26 mouse cellular contexts compared by ENCODE assay signal in the genomic region with DNA sequence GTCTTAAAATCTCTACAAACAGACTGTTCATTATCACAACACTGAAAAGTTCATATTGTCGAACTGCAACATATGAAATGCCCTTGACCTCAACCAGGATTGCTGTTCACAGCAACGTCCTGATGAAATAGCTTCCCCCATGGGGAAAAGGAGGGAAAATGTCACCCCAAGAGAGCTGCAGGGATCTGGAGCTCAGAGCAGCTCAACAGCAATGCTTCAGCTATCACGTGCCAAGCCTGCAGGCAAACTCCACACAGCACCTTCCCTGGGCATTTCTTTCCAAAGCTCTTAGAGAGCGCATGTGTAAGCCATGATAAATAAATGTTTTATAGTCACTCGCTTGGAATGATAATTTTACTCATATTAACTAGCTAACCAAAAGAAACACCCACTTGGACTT. TPM values are rescaled to one million over a fixed set of nuclear protein-coding genes. Genes with fewer than 3 reads are reported as not detected.
DNase-seq lines count a peak whose midpoint lies in the region; ATAC-seq and TF ChIP-seq lines count a peak whose summit lies in the region.
"Had no signal": no experiment of that assay in that cellular context is flagged by ENCODE, and none has a peak within 500 bp of the region (broad histone marks: within the 10 kb centered on the region; RNA-seq: fewer than 3 reads in every experiment).

No protein-coding gene starts in this region.

- H3K9ac ChIP-seq in heart, embryonic 14.5 days (ENCODE audit: low read length): peak overlapping the region; percentile 34; the same call in 1 of the 2 replicates
- H3K9ac ChIP-seq in kidney, embryonic 14.5 days (ENCODE audit: low read depth, low read length): no peak overlapping the region
- H3K9ac ChIP-seq: hindbrain, embryonic 12.5 days; intestine, embryonic 15.5 days; limb, embryonic 12.5 days; liver, embryonic 15.5 days; lung, embryonic 14.5 days had no signal

- peaks cover 2 to 22% of the 10 kb centered on the region in 2 experiments; a peak in 2 of 4 replicates for H3K4me1 ChIP-seq in heart, embryonic 14.5 days (ENCODE audit: control insufficient read depth in 2 of 2, insufficient read depth in 2 of 2, low read length in 2 of 2)
- H3K4me1 ChIP-seq in kidney, adult 2 months (ENCODE audit: control insufficient read depth, insufficient read depth, low read length): peaks cover 3% of the 10 kb centered on the region; the same call in 1 of the 2 replicates
- H3K4me1 ChIP-seq in kidney, embryonic 14.5 days (ENCODE audit: control insufficient read depth, insufficient read depth, low read length): no peaks in the 10 kb centered on the region
- H3K4me1 ChIP-seq: hindbrain, embryonic 12.5 days; intestine, embryonic 15.5 days; limb, embryonic 12.5 days; liver, embryonic 15.5 days had no signal

- TF ChIP-seq POLR2A in kidney, adult 2 months (IDR thresholded peaks at IDR 0.05; ENCODE audit: low read depth, low read length): no peak

- CTCF ChIA-PET in Patski (lab: Charles Lee): interaction anchor here (0.9 to 2.9 kb wide), 6 partner anchors 12 to 29 kb away, joined by 3 to 25 read pairs (median 6); no protein-coding TSS in a partner anchor

- H3K27me3 ChIP-seq in heart, embryonic 14.5 days (ENCODE audit: control insufficient read depth, insufficient read depth, low read length): no peaks in the 10 kb centered on the region
- no peaks in the 10 kb centered on the region for H3K27me3 ChIP-seq in kidney, adult 2 months (replicated peaks; ENCODE audit: control insufficient read depth, insufficient read depth, low read length)
- no peaks in the 10 kb centered on the region for H3K27me3 ChIP-seq in kidney, embryonic 14.5 days (ENCODE audit: control insufficient read depth, insufficient read depth, low read length)
- no peaks in the 10 kb centered on the region for H3K27me3 ChIP-seq in Patski
- H3K27me3 ChIP-seq: hindbrain, embryonic 12.5 days; intestine, embryonic 15.5 days; limb, embryonic 12.5 days; liver, embryonic 15.5 days had no signal

- H3K4me2 ChIP-seq in heart, embryonic 14.5 days (ENCODE audit: low read length): no peak overlapping the region
- no peak overlapping the region for H3K4me2 ChIP-seq in kidney, embryonic 14.5 days (replicated peaks; ENCODE audit: low read depth, low read length)
- H3K4me2 ChIP-seq: hindbrain, embryonic 12.5 days; intestine, embryonic 15.5 days; limb, embryonic 12.5 days; liver, embryonic 15.5 days; lung, embryonic 14.5 days had no signal

- peaks cover 14% of the 10 kb centered on the region for H3K36me3 ChIP-seq in heart, embryonic 14.5 days (ENCODE audit: control insufficient read depth, insufficient read depth, low read length)
- 0 out of 2 replicates have a peak, but pooled peaks cover 1% of the 10 kb centered on the region for H3K36me3 ChIP-seq in kidney, adult 2 months (ENCODE audit: control insufficient read depth, insufficient read depth, low read length)
- H3K36me3 ChIP-seq in kidney, embryonic 14.5 days (ENCODE audit: control insufficient read depth, insufficient read depth, low read length): peaks cover 8% of the 10 kb centered on the region
- H3K36me3 ChIP-seq: liver, embryonic 15.5 days had no signal

- peak overlapping the region; percentile 58 to 70; a peak in 3 of 4 replicates for H3K27ac ChIP-seq in heart, embryonic 14.5 days (replicated peaks in 1 of 2; ENCODE audit: control insufficient read depth in 1 of 2, insufficient read depth in 1 of 2, low read depth in 2 of 2, low read length in 2 of 2)
- H3K27ac ChIP-seq in kidney, adult 2 months (ENCODE audit: insufficient read depth, low read depth, low read length): peak overlapping the region; percentile 10; the same call in 1 of the 2 replicates
- no peak overlapping the region for H3K27ac ChIP-seq in kidney, embryonic 14.5 days (ENCODE audit: low read depth, low read length)
- H3K27ac ChIP-seq: hindbrain, embryonic 12.5 days; hindbrain, postnatal 0 days; intestine, embryonic 15.5 days; layer of hippocampus, adult 2 months; left cerebral cortex, adult 2 months; limb, embryonic 12.5 days; liver, embryonic 15.5 days had no signal

- in situ Hi-C loops in Patski (cut with MboI; ENCODE audit: low pct_unique_long_range_greater_than_20kb): no loop called here

- no peak for TF ChIP-seq CTCF in kidney, adult 2 months (conservative IDR thresholded peaks at IDR 0.05; ENCODE audit: insufficient read depth, insufficient read length, low read depth, low read length)
- no peak for TF ChIP-seq CTCF in Patski (IDR thresholded peaks at IDR 0.05)

- H3K4me3 ChIP-seq in heart, embryonic 14.5 days (ENCODE audit: control insufficient read depth in 1 of 2, insufficient read depth in 1 of 2, low read depth in 1 of 2, low read length in 2 of 2): no peak overlapping the region
- H3K4me3 ChIP-seq in kidney, adult 2 months (ENCODE audit: insufficient read depth, low read depth, low read length): no peak overlapping the region
- H3K4me3 ChIP-seq in kidney, embryonic 14.5 days (ENCODE audit: low read length): no peak overlapping the region
- H3K4me3 ChIP-seq: erythroblast, embryonic 14.5 days; hindbrain, embryonic 12.5 days; intestine, embryonic 15.5 days; layer of hippocampus, adult 2 months; left cerebral cortex, adult 2 months; limb, embryonic 12.5 days; liver, embryonic 15.5 days had no signal

- 38% methylated on average over 5 of the region's 5 CpGs for WGBS in heart, embryonic 14.5 days
- 42% methylated on average over 5 of the region's 5 CpGs for WGBS in kidney, adult 2 months
- 83% methylated on average over 5 of the region's 5 CpGs for WGBS in kidney, embryonic 14.5 days

- peak; percentile 63 for DNase-seq in adrenal gland, postnatal 10 days
- no peak for DNase-seq in adrenal gland, postnatal 4 days (ENCODE audit: low spot score in 2 of 2)
- no peak for DNase-seq in heart, adult 11 months
- DNase-seq in kidney, adult 2 months: peak; percentile 45
- no peak for DNase-seq in Patski (ENCODE audit: low read depth, low spot score)
- DNase-seq: adrenal gland, adult 8-10 months; cerebellum, adult 18-20 months; cerebellum, postnatal 10 days; lung, embryonic 14.5 days; lung, postnatal 14 days; midbrain, embryonic 14.5 days; retina, postnatal 1 day; right cerebral cortex, postnatal 14 days; thymus, postnatal 4 days had no signal

- no peak for ATAC-seq in heart, embryonic 14.5 days (ENCODE audit: insufficient number of reproducible peaks, insufficient read depth, low FRiP score, low read depth)
- no peak for ATAC-seq in kidney, embryonic 14.5 days (ENCODE audit: low FRiP score, low TSS enrichment)
- ATAC-seq in Patski: peak; percentile 47
- ATAC-seq: forebrain, embryonic 16.5 days; hindbrain, postnatal 0 days; intestine, embryonic 15.5 days had no signal

- POLR2A ChIA-PET in Patski (lab: Charles Lee): interaction anchor here (0.9 to 3.4 kb wide), 2 partner anchors 12 to 30 kb away, joined by 3 to 14 read pairs; no protein-coding TSS in a partner anchor

- no peaks in the 10 kb centered on the region for H3K9me3 ChIP-seq in heart, embryonic 14.5 days (ENCODE audit: control insufficient read depth, low read length)
- no peaks in the 10 kb centered on the region for H3K9me3 ChIP-seq in kidney, embryonic 14.5 days (ENCODE audit: control insufficient read depth, low read length)
- H3K9me3 ChIP-seq: G1E; hindbrain, embryonic 12.5 days; intestine, embryonic 15.5 days; limb, embryonic 12.5 days; liver, embryonic 15.5 days had no signal

RNA-seq across cellular contexts. Expression of gene Ift81, which starts 42.3 kb away (rescaled TPM):
- total RNA-seq in adrenal gland, postnatal 10 days (2021): 10 to 100 TPM; 19.0 to 20.4 TPM
- 10 to 100 TPM; 20.2 to 24.3 TPM for total RNA-seq in adrenal gland, postnatal 4 days (2021)
- polyA plus RNA-seq in heart, embryonic 14.5 days (2014; fragmentation: Nextera tagmentation; extraction: Ambion mirVana): 32.2 and 41.2 TPM in 2 replicates
- 2.0 and 3.4 TPM in 2 replicates for polyA plus RNA-seq in kidney, adult 2 months (2012; rRNA removed)
- polyA plus RNA-seq in kidney, embryonic 14.5 days (2014; fragmentation: Nextera tagmentation; extraction: Ambion mirVana): 34.1 and 46.0 TPM in 2 replicates
- 48.3 TPM for polyA plus RNA-seq in Patski (2021)
- polyA plus RNA-seq: erythroblast, embryonic 14.5 days had no signal

Comparison
In these comparisons a context has a peak if more than half of its experiments do, and no peak if none do; other contexts are left out.
1. DNase-seq: peak in adrenal gland, postnatal 10 days (single experiment) and kidney, adult 2 months (single experiment); none in adrenal gland, postnatal 4 days (0 of 2), heart, adult 11 months (single experiment) and Patski (single experiment).